Mouse (Mus musculus): ENCODE results near the gene Slc13a4. TPM values are rescaled to one million over a fixed set of nuclear protein-coding genes. Genes with fewer than 3 reads are reported as not detected.

Slc13a4 gene
- polyA plus RNA-seq, 3 experiments from 2014 or later, result 0.19 TPM; not detected in 2

- no peak for ATAC-seq
These were observed 9.6 kb downstream of the Slc13a4 start for GRCm38 (mm10) chr6:35298323-35298722.

GRCm38 (mm10) chr6:35297516-35298227 is 10.3 kb downstream of the Slc13a4 start:
- no peak for ATAC-seq

- no peak for ATAC-seq
These were observed 10.9 kb downstream of the Slc13a4 start for GRCm38 (mm10) chr6:35297001-35297400.

GRCm38 (mm10) chr6:35294964-35295363 is 13.0 kb downstream of the Slc13a4 start:
- no peak for ATAC-seq

GRCm38 (mm10) chr6:35289676-35290075 is 18.3 kb downstream of the Slc13a4 start:
- no peak for ATAC-seq

- no peak for ATAC-seq
These were observed 19.0 kb downstream of the Slc13a4 start for GRCm38 (mm10) chr6:35288920-35289319.

- no peak for ATAC-seq
These were observed 19.7 kb downstream of the Slc13a4 start for GRCm38 (mm10) chr6:35288114-35288761.

GRCm38 (mm10) chr6:35279306-35279705 is 28.6 kb downstream of the Slc13a4 start:
- no peak for ATAC-seq

GRCm38 (mm10) chr6:35277903-35278587 is 29.9 kb downstream of the Slc13a4 start:
- ATAC-seq, result no peak

GRCm38 (mm10) chr6:35273391-35274082 is 34.4 kb downstream of the Slc13a4 start:
- ATAC-seq, result no peak

- ATAC-seq, result no peak
These were observed 35.8 kb downstream of the Slc13a4 start for GRCm38 (mm10) chr6:35271868-35272765.

- no peak for ATAC-seq
These were observed 36.7 kb downstream of the Slc13a4 start for GRCm38 (mm10) chr6:35271094-35271855.

GRCm38 (mm10) chr6:35269643-35270042 is 38.3 kb downstream of the Slc13a4 start:
- no peak for ATAC-seq

GRCm38 (mm10) chr6:35268711-35269110 is 39.2 kb downstream of the Slc13a4 start:
- ATAC-seq, result no peak

- ATAC-seq, result no peak
These were observed 42.2 kb downstream of the Slc13a4 start for GRCm38 (mm10) chr6:35265580-35266278.

- ATAC-seq, result no peak
These were observed 47.4 kb downstream of the Slc13a4 start for GRCm38 (mm10) chr6:35260531-35260930.

GRCm38 (mm10) chr6:35259526-35259925 is 48.4 kb downstream of the Slc13a4 start:
- ATAC-seq, result no peak

GRCm38 (mm10) chr6:35258922-35259321 is 49.0 kb downstream of the Slc13a4 start:
- no peak for ATAC-seq

GRCm38 (mm10) chr6:35257626-35258190 is 50.2 kb downstream of the Slc13a4 start:
- ATAC-seq, result peak; percentile 34

- ATAC-seq, result no peak
These were observed 51.2 kb downstream of the Slc13a4 start for GRCm38 (mm10) chr6:35256691-35257090.
